In genomic region chr12:15890591-15890990, GRCm38 (mm10) we compare ENCODE assay signal across 22 mouse cellular contexts.
A peak's percentile ranks its signal among the peaks of the same experiment; 100 is the strongest.
DNase-seq lines count a peak whose midpoint lies in the region; ATAC-seq and TF ChIP-seq lines count a peak whose summit lies in the region.
"Had no signal": no experiment of that assay in that cellular context is flagged by ENCODE, and none has a peak within 500 bp of the region (broad histone marks: within the 10 kb centered on the region; RNA-seq: fewer than 3 reads in every experiment).

No protein-coding gene starts in this region.

- H3K4me3 ChIP-seq in heart, embryonic 12.5 days: no peak overlapping the region
- H3K4me3 ChIP-seq in lung, embryonic 14.5 days (ENCODE audit: low read depth, low read length): no peak overlapping the region
- H3K4me3 ChIP-seq: embryonic facial prominence, embryonic 12.5 days; forebrain, embryonic 12.5 days; heart, embryonic 10.5 days; heart, embryonic 15.5 days; hindbrain, embryonic 10.5 days; intestine, embryonic 15.5 days had no signal

- DNase-seq in heart, postnatal 4 days: peak; percentile 18
- DNase-seq in lung, embryonic 14.5 days: peak; percentile 21
- DNase-seq in lung, postnatal 14 days: no peak
- peak; percentile 25 for DNase-seq in forelimb bud, embryonic 11.5 days (ENCODE audit: low read depth, low spot score)
- DNase-seq in retina, embryonic 14.5 days (ENCODE audit: low spot score): peak; percentile 73
- DNase-seq: adrenal gland, adult 8-10 months; adrenal gland, postnatal 36 days; cerebellum, adult 11 months; cerebellum, adult 8-10 months; cerebellum, postnatal 14 days; forebrain, postnatal 0 days; heart, adult 18-20 months; heart, postnatal 14 days had no signal

- 72% methylated on average over 1 of the region's 1 CpGs for WGBS in heart, embryonic 12.5 days
- 25% methylated on average over 1 of the region's 1 CpGs for WGBS in lung, embryonic 14.5 days

- H3K9me3 ChIP-seq in heart, embryonic 12.5 days (replicated peaks): no peaks in the 10 kb centered on the region
- H3K9me3 ChIP-seq in lung, embryonic 14.5 days (ENCODE audit: low read depth, low read length): no peaks in the 10 kb centered on the region
- H3K9me3 ChIP-seq: embryonic facial prominence, embryonic 12.5 days; forebrain, embryonic 12.5 days; heart, embryonic 10.5 days; heart, embryonic 15.5 days; hindbrain, embryonic 10.5 days; intestine, embryonic 15.5 days had no signal

- peaks cover 5% of the 10 kb centered on the region; the same call in 1 of the 2 replicates for H3K4me1 ChIP-seq in heart, embryonic 12.5 days (replicated peaks)
- H3K4me1 ChIP-seq in lung, embryonic 14.5 days (ENCODE audit: insufficient read depth): no peaks in the 10 kb centered on the region
- H3K4me1 ChIP-seq: embryonic facial prominence, embryonic 12.5 days; heart, embryonic 10.5 days; hindbrain, embryonic 10.5 days; intestine, embryonic 15.5 days had no signal

- no peak overlapping the region for H3K4me2 ChIP-seq in heart, embryonic 12.5 days
- no peak overlapping the region for H3K4me2 ChIP-seq in lung, embryonic 14.5 days
- H3K4me2 ChIP-seq: embryonic facial prominence, embryonic 12.5 days; forebrain, embryonic 12.5 days; heart, embryonic 15.5 days; hindbrain, embryonic 14.5 days; intestine, embryonic 15.5 days had no signal

- H3K27ac ChIP-seq in heart, embryonic 12.5 days (ENCODE audit: poor library complexity, severe bottlenecking): no peak overlapping the region
- no peak overlapping the region for H3K27ac ChIP-seq in lung, embryonic 14.5 days (ENCODE audit: low read depth)
- H3K27ac ChIP-seq: embryonic facial prominence, embryonic 12.5 days; forebrain, embryonic 12.5 days; heart, embryonic 10.5 days; heart, embryonic 15.5 days; hindbrain, embryonic 10.5 days; hindbrain, embryonic 14.5 days; intestine, embryonic 15.5 days had no signal

- H3K9ac ChIP-seq in heart, embryonic 12.5 days: no peak overlapping the region
- H3K9ac ChIP-seq in lung, embryonic 14.5 days: no peak overlapping the region
- H3K9ac ChIP-seq: embryonic facial prominence, embryonic 12.5 days; forebrain, embryonic 12.5 days; forebrain, postnatal 0 days; heart, embryonic 15.5 days; hindbrain, embryonic 14.5 days; intestine, embryonic 15.5 days had no signal

- no peak for TF ChIP-seq CTCF in lung, embryonic 14.5 days (IDR thresholded peaks at IDR 0.05; ENCODE audit: low read depth)

- ATAC-seq in heart, embryonic 12.5 days (ENCODE audit: insufficient number of reproducible peaks, low FRiP score): no peak
- ATAC-seq in lung, embryonic 14.5 days (ENCODE audit: insufficient read depth): no peak
- ATAC-seq in frontal cortex, adult (ENCODE audit: low TSS enrichment): no peak
- ATAC-seq: intestine, embryonic 15.5 days had no signal

- no peaks in the 10 kb centered on the region for H3K36me3 ChIP-seq in heart, embryonic 12.5 days
- no peaks in the 10 kb centered on the region for H3K36me3 ChIP-seq in lung, embryonic 14.5 days (ENCODE audit: insufficient read depth)
- H3K36me3 ChIP-seq: embryonic facial prominence, embryonic 12.5 days; forebrain, embryonic 12.5 days; heart, embryonic 10.5 days; heart, embryonic 15.5 days; hindbrain, embryonic 10.5 days; intestine, embryonic 15.5 days had no signal

- H3K27me3 ChIP-seq in heart, embryonic 12.5 days (replicated peaks): no peaks in the 10 kb centered on the region
- no peaks in the 10 kb centered on the region for H3K27me3 ChIP-seq in lung, embryonic 14.5 days (ENCODE audit: insufficient read depth, low read length)
- H3K27me3 ChIP-seq: embryonic facial prominence, embryonic 12.5 days; forebrain, embryonic 12.5 days; heart, embryonic 15.5 days; intestine, embryonic 15.5 days had no signal
